Mouse (Mus musculus): Measurements from ENCODE around the gene Mesp1. TPM values are rescaled to one million over a fixed set of nuclear protein-coding genes. Genes with fewer than 3 reads are reported as not detected.
"Not testable (repeated sequence)": the region's sequence is repeated elsewhere in the genome, so short reads cannot be mapped to it uniquely, and the experiment has no call there.

The Mesp1 gene
- total RNA-seq, 1 experiment from 2014 or later, result not detected

DNA sequence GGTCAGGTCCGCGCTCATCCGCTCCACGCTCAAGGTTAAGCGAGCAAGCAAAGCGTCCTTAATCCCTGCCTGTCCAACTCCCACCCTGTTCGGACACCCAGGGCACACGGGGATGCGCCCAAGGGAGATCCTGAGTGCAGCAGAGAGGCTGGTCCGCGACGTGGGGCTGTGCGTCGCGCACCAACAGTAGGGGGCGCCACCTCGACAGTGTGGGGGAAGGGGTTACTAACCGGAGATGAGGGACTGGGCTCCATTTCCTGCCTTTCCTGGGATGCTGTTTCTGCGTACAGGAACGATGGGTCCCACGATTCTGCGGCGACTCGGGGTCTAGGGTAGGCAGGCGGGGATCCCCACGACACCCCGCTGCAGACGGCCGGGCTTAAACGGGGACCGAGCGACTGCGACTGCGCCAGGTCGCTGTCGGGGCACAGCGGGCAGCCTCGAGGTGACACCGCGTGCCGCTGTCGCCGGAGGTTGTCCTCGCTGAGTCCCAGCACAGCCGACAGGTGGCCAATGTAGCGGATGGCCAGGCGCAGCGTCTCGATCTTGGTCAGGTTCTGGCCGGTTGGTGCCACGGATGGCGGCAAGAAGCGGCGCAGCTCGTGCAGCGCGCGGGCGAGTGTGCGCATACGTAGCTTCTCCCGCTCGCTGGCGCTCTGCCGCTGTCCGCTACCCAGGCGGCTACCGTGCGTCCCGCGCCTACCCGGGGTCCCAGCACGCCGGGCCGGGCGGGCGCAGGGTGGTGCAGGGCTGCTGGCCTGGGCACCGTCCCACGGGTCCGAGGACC lies 760 bp downstream of the Mesp1 start:
- peak; percentile 75 for DNase-seq

DNA sequence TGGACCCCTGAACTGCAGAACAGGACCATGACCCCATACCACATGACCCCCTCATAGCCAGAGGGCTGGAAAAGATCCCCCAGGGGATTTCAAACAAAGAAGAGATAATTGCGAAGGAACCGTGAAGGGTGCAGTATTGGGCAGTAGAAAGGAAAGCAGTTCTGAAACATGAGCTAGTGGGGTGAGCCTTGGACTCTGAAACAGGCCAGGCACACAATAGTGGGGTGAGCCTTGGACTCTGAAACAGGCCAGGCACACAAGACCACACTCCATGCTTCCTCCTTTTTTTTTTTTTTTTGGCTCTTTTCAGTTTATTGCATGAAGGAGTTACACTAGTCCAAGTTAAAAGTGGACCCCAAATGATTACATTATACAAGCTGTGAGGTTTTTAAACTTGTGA lies 3.8 kb downstream of the Mesp1 start:
- not testable (repeated sequence) for DNase-seq

DNA sequence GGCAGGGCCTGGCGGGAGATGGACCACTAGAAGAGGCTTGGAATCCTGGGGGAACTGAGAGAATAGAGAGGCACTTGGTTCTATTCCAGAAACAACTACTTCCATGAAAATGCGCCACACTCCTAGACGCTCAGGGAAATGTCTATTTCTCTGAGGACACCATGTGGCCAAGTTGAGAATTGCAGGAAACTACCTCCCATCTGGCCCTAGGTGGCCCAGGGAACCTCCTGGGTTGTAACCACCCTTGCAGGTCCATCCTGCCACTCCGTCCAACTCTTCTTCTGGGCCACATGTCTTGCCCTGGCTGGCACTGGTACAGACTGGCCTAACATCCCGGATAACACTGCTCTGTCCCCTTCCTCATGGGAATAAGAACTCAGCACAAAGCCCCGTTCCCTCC lies 7.3 kb downstream of the Mesp1 start:
- DNase-seq, result peak; percentile 82

DNA sequence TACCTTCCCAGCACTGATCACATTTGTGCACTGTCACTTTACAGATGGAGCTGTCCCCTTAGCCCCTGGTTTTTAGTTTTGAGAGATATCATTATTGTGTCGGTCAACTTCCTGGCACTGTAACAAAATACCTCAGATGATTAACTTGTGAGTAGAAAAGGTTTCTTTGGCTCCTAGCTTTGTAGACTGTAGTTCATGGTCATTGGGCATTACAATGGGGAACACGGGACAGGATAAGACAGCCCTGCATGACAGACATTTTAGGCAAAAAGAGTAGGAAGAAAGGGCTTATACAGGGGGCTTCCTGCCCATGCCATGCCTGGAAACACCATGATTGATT lies 11.1 kb downstream of the Mesp1 start:
- DNase-seq, result no peak

DNA sequence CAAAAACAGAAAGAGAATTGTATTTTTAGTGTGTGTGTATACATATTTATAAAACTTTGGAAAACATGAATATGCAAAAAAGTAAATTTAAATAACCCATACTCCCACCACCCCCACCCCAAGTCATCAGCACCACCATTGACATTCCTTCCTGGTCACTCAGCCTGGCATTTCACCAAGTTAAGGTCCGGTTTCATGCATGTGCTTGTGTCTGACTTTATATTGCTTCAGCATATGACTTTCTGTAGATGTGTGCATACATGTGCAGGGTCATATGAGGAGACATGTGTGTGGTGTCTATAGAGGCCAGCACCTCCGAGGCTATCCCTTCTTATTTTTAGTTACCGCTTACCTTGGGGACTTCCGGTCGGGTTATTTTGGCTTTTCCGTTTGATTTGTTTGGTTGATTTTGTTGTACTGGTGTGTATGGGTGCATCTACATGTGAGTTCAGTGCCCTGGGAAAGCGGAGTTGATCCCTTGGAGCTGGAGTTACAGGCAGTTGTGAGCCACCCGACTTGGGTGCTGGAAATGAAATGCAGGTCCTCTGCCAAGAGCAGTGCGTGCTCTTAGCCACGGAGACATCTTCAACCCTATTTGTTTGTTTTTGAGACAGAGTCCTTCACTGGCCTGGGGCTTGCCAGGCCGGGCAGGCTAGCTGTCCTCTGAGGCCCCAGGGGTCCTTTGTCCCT lies 11.6 kb downstream of the Mesp1 start:
- DNase-seq, result peak; percentile 69

DNA sequence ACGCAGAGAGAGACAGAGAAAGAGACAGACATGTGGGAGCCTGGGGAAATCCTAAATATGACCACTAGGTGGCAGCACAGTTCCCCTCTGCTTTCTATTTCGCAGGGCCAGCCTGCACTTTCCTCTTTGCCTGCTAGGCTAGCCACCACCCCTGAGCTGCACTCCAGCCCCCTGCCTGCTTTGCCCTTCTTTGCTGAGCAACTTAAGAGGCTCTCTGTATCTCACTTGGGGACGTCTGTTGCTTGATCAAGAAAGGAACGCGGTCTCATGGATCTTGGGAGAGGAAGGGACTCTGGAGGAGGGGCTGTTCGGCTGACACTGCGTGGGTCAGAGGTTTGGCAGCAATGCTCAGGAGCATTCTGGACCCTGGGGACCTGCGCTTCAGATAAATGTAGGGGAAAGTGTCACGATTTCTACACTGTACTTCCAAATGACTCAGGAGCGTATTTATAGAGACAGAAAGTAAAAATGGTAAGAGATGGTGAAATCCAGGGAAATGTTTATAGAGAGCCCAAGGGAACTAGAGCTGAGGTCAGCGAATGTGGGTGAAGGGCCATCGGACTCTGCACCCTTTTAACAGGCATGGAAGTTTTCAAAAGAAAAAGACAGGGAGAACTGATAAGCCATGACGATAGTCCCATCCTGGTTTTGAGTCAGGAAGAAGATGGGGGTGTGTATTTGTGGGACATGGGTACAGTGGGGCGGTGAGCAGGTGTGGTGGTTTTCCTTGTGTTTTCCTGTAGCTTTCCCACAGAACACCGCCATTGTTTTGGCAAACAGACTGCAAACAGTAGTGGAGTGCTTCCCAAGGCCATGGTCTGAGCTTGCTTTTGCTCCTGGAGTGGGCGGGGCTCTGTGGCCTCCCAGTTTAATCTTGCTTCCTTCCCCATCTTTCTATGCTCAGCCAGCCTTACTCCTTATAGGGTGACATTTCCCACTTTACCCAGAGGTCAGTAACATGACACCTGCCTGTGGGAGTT lies 12.7 kb downstream of the Mesp1 start:
- peak; percentile 89 for DNase-seq

DNA sequence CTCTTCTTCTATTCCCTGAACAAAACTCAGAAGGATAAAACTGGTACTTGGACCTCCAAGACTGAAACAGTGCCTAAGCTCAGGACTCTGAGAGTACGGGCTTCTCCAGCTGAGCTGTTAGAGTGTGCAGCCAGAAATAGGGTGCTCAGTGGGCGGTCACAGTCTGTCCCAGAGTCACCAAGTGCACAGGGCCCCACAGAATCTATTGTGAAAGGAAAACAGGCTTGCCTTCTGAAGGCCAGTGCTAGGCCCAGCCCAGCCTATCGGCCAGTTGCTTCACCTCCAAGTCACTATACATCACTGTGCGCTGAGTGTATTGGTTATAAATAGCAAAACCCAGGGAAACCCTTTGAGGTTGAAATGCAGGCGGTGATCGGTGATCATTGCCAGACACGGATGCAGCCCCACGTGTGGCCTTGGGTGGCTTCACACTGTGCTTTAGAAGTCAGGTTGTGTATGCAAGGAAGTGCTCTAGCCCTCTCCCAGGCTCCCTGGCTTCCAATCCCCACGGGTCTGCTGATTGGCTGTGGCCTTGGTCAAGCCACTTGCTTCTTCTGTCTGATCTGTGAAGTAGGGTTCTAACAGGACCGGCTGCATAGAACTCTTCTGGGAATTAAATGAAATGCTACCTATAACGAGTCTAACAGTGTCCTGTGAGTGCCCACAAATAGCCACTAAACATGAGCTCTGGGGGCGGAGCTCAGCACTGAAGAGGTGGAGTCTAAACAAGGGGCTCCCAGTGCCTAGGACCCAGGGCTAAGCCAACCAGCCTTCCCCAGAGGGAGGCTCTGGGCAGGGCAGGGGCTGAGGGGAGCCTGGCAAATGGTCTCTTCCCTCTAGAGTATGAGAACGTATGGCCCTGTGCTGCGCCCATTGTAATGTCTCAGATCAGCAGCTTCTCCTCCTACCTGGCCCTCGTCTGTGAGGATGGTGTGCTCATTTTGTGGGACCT lies 21.8 kb downstream of the Mesp1 start:
- DNase-seq, result peak; percentile 61

DNA sequence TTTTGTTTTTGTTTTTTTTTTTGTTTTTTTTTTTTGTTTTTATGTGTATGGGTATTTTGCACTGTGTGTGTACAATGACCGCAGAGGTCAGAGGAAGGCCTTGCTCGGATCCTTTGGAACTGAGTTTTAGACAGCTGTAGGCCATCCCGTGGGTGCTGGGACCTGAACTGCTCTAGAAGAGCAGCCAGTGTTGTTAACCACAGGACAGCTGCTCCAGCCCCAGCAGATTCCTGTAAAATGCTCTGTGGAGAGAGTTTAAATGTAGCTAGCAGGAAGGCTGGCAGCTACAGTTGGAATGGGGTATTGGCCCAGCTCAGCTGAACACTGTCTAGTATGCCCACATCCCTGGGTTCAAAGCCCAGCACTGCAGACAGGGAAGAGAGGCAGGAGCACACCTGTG lies 23.9 kb downstream of the Mesp1 start:
- DNase-seq, result no peak

DNA sequence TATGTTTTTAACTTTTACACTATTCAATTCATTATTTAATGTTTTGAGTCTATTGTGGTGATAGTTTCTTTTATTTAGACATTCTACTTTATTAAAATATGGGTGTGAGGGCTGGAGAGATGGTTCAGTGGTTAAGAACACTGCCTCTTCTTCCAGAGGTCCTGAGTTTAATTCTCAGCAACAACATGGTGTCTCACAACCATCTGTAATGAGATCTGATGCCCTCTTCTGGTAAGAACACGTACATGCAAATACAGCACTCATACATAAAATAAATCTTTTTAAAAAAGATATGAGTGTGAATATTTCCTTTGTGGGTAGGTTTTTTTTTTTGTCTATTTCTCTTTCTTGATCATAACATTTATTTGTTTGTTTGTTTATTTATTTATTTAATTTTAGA lies 27.6 kb downstream of the Mesp1 start:
- no peak for DNase-seq

DNA sequence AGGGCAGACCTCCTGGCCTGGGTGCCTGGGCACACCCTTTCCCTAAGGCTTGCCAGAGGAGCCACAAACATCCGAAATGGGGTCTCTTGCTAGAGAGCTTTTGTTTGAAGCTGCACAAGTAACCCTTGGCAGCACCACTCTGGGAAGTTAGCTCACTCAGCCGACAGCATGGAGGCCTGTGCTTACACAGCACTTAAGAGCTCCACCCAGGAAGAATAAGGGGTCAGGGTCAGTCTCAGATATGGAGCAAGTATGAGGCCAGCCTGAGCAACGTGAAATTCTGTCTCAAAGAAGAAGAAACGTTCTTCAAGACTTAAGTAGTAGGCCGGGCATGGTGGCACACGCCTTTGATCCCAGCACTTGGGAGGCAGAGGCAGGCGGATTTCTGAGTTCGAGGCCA lies 31.5 kb downstream of the Mesp1 start:
- DNase-seq, result no peak

DNA sequence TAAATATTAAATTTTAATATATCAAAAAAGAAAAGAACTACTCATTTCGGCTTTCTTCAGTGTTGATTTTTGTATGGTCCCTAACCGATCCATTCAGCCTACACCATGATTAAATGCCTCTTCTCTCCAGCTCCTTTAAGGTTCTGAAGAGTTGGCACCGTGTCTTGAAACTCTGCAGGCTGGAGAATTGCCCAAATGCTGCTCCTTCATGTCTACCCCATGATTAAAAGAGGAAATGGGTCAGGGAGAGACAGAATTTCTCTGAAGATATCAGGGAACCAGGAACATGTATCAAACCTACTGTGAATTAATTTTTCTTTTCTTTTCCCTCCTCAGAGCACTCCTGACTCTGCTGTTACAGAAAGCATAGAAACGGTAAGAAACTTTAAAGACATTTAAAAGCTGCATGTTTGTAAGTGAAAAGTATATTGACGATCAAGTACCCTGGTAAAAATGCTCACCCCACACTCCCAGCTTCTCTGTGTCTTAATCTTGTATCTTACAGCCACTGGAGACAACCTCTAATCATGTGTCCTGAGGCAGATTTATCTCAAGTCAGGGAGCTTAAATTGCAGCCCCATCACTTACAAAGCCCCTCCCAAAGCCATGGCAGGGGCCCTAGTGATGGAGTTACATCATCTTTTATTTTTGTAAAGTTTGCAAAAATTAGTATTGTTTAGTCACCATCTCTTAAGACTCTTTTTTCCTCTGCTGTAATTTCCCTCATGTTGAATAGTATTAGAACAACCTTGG lies 32.3 kb downstream of the Mesp1 start:
- DNase-seq, result no peak

DNA sequence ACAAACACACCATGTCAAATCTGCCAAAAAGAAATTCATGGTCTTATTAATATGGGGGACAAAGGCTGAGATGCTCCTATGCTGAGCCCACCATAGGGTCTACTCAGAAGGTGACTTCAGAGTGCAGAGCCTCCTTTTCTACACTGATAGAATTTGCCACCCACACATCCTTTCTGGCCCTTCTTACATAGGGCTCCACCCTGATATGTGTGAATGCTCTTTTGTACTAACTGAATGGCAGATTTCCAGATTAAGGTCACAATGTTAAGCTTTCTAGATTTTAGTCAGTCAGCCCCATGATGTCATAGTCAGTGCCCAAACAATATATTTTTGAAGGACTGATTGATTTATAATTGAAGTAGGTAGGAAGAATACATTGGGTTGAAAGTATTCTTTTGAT lies 33.8 kb downstream of the Mesp1 start:
- DNase-seq, result no peak

DNA sequence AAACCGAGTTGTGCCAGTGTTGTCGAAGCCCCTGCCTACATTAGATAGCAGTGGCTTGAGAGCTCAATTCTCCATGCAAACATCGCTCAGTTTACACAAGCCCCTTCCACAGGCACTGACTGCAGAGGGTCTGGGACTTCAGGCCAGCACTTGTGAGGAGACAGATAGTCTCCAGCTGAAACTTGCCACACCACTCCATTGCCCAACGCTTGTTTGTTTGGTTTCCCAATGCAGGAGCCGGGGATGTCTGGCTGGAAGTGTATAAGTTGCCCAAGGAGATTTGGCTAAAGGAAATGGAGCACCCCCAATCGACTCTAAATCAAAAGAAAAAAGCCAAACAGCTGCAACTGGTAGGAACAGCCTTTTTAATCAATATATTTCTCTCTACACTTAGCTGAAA lies 35.4 kb downstream of the Mesp1 start:
- peak; percentile 76 for DNase-seq

DNA sequence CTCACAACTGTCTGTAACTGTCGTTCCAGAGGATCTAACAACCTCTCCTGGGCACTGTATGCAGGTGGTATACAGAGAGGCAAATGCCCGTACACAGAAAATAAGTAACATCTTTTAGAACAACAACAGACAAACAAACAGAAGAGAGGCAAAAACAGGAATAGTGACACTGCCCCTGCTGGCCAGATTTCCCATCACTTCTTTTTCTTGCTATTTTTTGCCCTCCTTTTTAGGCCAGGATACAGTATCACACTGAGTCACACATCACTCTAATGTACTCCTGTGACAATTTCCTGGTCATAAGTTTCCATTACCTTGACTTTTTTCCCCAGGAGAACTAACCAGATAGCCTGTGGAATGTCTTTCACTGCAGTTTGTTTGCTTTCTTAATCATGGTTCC lies 37.3 kb downstream of the Mesp1 start:
- no peak for DNase-seq

DNA sequence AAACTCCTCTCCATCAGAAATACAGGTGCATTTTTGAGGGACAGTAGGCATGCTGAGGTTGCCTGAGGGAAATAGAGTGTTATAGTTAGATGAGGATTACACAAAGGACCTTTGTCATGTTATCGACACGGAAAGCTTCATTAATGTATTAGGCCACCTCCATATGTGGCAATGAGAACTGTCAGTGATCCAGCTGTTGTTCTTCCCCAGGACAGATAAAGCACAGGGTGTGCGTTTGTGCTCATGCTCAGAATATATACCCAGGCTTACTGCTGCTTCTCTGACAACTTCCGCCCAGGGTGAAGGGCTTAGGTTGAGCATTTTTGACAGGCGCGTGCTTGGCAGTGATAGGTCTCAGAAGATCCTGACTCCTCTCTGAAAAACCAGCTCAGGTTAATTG lies 44.1 kb downstream of the Mesp1 start:
- DNase-seq, result no peak

DNA sequence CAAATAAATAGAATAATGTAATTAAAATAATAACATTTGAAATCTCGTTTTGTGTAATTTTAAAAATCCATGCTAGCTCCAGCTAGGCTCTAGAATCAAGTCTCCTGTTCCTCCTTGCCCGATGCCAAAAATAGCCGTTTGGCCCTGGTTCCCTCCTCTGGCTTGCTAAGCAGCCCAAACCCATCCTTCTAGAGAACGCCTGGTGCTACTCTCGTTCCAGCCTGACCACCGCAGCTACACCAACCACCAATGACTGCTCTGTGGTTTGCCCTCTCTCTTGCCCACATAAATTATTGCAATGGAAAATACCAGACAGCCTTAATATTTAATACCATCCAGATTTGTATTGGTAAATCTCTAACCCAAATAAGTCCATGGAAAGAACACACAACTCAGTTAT lies 45.9 kb downstream of the Mesp1 start:
- no peak for DNase-seq

DNA sequence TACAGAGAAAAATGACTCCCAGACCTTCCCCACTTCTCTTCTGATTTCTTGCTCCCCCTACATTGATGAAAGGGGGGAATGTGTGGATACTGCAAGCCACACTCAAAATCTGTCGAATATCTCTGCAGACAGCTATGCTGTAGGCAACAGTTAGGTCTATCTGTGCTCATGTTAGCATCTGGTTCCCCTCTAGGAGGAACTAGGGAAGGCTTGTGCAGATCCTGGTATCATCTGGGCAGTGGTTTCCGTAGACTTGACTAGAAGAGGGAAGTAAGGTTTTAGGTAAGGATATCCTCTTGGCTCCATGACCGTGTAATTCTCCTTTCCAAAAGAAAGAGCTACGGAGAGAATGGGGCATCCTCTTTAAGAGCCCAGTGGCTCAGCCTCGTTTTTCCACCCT lies 49.0 kb downstream of the Mesp1 start:
- no peak for DNase-seq

DNA sequence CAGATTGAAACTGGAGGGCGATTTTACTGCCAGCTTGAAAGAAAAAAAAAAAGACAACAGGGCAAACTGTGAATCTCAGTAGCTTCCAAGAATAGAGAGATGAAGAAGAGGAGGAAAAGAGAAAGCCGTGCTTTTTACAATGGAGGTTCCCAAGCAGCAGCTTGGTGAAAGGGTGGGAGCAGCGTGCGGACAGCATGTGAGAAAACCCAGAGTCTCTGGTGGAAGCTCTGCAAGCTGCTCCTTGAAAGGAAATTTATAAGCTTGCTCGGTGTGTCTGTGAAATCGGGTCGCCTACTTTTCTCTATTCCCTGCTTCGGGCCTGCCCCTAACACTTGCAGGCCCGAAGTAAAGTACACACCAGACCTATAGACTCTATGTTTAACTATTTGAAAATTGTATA lies 49.5 kb downstream of the Mesp1 start:
- DNase-seq, result no peak

DNA sequence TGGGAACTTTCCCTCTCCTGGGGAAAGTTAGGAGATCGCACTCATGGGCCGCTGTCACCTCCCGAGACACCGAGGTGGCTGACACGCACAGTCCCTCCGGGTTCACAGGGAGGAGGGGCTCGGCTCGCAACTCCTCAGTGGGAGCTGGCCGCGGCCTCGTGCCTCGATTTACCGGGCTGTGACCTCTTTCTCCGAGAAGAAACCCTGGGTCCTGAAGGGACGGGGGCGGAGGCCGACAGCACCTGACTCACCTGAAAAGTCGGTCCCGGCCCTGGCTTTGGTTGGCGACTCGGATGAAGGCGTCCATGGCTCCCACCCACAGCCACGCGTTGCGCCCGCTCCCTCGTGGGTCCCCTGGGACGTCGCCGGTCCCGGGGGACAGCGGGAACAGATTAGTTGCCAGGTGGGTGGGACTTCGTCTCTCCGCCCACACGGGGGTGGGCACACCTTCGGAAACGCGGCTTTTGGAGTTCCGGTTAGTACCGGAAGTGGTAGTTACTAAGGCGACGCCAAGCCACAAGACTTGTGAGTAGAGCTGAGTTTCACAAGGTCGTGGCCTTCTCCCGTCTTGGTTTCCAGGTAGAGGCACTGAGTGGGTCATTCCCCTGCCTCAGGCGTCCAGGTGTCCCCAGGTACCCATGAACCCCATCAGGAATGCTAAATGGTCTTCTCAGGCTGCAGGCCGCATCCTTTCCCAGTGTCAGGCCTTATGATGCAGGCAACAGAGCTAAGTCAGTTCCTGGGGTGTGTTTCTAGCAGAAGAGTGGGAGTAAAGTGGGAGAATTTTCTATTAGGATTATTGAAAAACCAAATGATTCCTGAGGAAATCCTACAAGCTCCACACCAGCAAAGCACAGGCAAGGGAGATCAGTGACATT lies 50.7 kb downstream of the Mesp1 start, which contains the start of the genes Pex11a and Wdr93:
TSS of gene Pex11a (minus strand) at position 473 of the 878 bp plus-strand sequence.
TSS of gene Wdr93 (plus strand) at position 505 of the 878 bp plus-strand sequence.
- peak; percentile 93 for DNase-seq

DNA sequence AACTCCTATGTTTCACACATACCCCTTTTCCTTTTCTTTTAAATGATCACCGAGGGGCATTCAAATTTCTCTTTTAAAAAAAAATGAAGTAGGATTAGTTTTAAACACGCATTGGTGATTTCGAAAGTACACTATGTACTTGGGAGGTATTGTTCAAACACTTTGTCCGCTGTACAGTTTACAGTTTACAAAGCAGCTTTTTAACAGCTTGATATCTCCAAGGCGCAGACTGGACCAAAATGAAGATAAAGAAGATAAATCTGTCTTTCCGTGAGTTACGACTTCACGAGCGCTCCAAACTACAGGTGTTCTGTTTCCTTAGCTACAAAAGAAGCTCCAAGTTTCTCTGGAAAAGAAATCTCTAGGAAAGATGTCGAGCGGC lies 51.3 kb downstream of the Mesp1 start:
- DNase-seq, result no peak

Measured in adrenal gland, postnatal 14 days (tissue).